Mouse (Mus musculus) heart, embryonic 12.5 days (tissue): ENCODE results near the gene Acvr1. TPM values are rescaled to one million over a fixed set of nuclear protein-coding genes. Genes with fewer than 3 reads are reported as not detected.

Experiments
- ATAC-seq: fragments of 200-750 bp; cut with Nextera tagmentation; 2 replicates; pipeline ENCODE4 v1.8.0; 2017; ENCODE audit warnings: moderate TSS enrichment, moderate library complexity; ENCODE audit not compliant: insufficient number of reproducible peaks, low FRiP score
- H3K27ac ChIP-seq: fragments of 300-500 bp; sonication (generic); 2 replicates; pipeline ENCODE4 v1.5.1; 2016; ENCODE audit warnings: mild to moderate bottlenecking, moderate library complexity; ENCODE audit not compliant: poor library complexity, severe bottlenecking
- H3K27me3 ChIP-seq: fragments of 300-500 bp; sonication (generic); replicated peaks from 2 replicates; pipeline ENCODE4 v1.6.1; 2016; ENCODE audit warnings: mild to moderate bottlenecking, moderate library complexity
- H3K36me3 ChIP-seq: fragments of 300-500 bp; sonication (generic); 2 replicates; pipeline ENCODE4 v1.6.1; 2016; ENCODE audit warnings: mild to moderate bottlenecking, moderate library complexity
- H3K4me1 ChIP-seq: fragments of 300-500 bp; sonication (generic); replicated peaks from 2 replicates; pipeline ENCODE4 v1.6.1; 2016; ENCODE audit warnings: mild to moderate bottlenecking
- H3K4me2 ChIP-seq: fragments of 300-500 bp; sonication (generic); 2 replicates; pipeline ENCODE4 v1.6.1; 2016; ENCODE audit warnings: mild to moderate bottlenecking, moderate library complexity
- H3K4me3 ChIP-seq: fragments of 300-500 bp; sonication (generic); 2 replicates; pipeline ENCODE4 v1.5.1; 2016; ENCODE audit warnings: mild to moderate bottlenecking
- H3K9ac ChIP-seq: fragments of 300-500 bp; sonication (generic); 2 replicates; pipeline ENCODE4 v1.6.1; 2016; ENCODE audit warnings: mild to moderate bottlenecking, moderate library complexity
- H3K9me3 ChIP-seq: fragments of 300-500 bp; sonication (generic); replicated peaks from 2 replicates; pipeline ENCODE4 v1.6.1; 2016; ENCODE audit warnings: mild to moderate bottlenecking, moderate library complexity
- WGBS: fragments of 180-500 bp; shearing (Covaris S2); methylation state at CpG from one replicate; pipeline ENCODE4 v1.1.7; 2016; 5-methylcytosine and 5-hydroxymethylcytosine counted together
- polyA plus RNA-seq: library from polyadenylated mRNA; unstranded; fragments of >200 nt; fragmentation: Nextera tagmentation; extraction: Ambion mirVana; gene quantifications from 2 replicates; pipeline ENCODE4 v1.2.1, GENCODE M21; 2016

Acvr1 gene
- polyA plus RNA-seq, 1 experiment from 2014 or later = 11.6 TPM

- H3K27ac ChIP-seq = no peak overlapping the region
Observed at GRCm38 (mm10) chr2:58493685-58494635, 73.0 kb downstream of the Acvr1 start.

GRCm38 (mm10) chr2:58489275-58489674 is 77.7 kb downstream of the Acvr1 start:
- Histone ChIP-seq H3K27me3 (no peaks in the 10 kb centered on the region), H3K4me1 (peaks cover 57% of the 10 kb centered on the region), H3K4me3 (no peak overlapping the region), H3K36me3 (peaks cover 5% of the 10 kb centered on the region; the same call in 1 of the 2 replicates), H3K4me2 (peak overlapping the region; percentile 35), H3K9ac (no peak overlapping the region), H3K27ac (peak overlapping the region; percentile 71), H3K9me3 (no peaks in the 10 kb centered on the region)
- WGBS = 51% methylated on average over 9 of the region's 9 CpGs
- ATAC-seq = no peak

More at GRCm38 (mm10) chr2:58493685-58494635, 73.0 kb downstream of the Acvr1 start:
- Histone ChIP-seq H3K9me3 (no peaks in the 10 kb centered on the region), H3K9ac (no peak overlapping the region), H3K4me1 (peaks cover 34% of the 10 kb centered on the region), H3K36me3 (peaks cover 13% of the 10 kb centered on the region), H3K27me3 (no peaks in the 10 kb centered on the region), H3K4me2 (no peak overlapping the region), H3K4me3 (no peak overlapping the region)
- WGBS = 86% methylated on average over 18 of the region's 18 CpGs
- ATAC-seq = no peak

GRCm38 (mm10) chr2:58488404-58488803 is 78.6 kb downstream of the Acvr1 start:
- H3K9me3 ChIP-seq = no peaks in the 10 kb centered on the region
- no peak overlapping the region for H3K4me3 ChIP-seq
- H3K9ac ChIP-seq = no peak overlapping the region
- H3K27me3 ChIP-seq = no peaks in the 10 kb centered on the region
- peaks cover 64% of the 10 kb centered on the region for H3K4me1 ChIP-seq
- 15% methylated on average over 8 of the region's 8 CpGs for WGBS
- peak; percentile 38; the same call in 1 of the 2 replicates for ATAC-seq
- H3K36me3 ChIP-seq = peaks cover 5% of the 10 kb centered on the region; the same call in 1 of the 2 replicates
- H3K27ac ChIP-seq = peak overlapping the region; percentile 71
- H3K4me2 ChIP-seq = peak overlapping the region; percentile 35

- no peak overlapping the region for H3K4me3 ChIP-seq
- H3K27me3 ChIP-seq = no peaks in the 10 kb centered on the region
- peaks cover 5% of the 10 kb centered on the region; the same call in 1 of the 2 replicates for H3K36me3 ChIP-seq
- no peak overlapping the region for H3K4me2 ChIP-seq
- no peak overlapping the region for H3K9ac ChIP-seq
- WGBS = 74% methylated on average over 3 of the region's 3 CpGs
- H3K9me3 ChIP-seq = no peaks in the 10 kb centered on the region
- no peak for ATAC-seq
- H3K4me1 ChIP-seq = peaks cover 64% of the 10 kb centered on the region
- H3K27ac ChIP-seq = no peak overlapping the region
Observed at GRCm38 (mm10) chr2:58487279-58487560, 79.7 kb downstream of the Acvr1 start.

- ATAC-seq = no peak
- Histone ChIP-seq H3K4me2 (no peak overlapping the region), H3K36me3 (peaks cover 5% of the 10 kb centered on the region; the same call in 1 of the 2 replicates), H3K9me3 (no peaks in the 10 kb centered on the region), H3K9ac (no peak overlapping the region), H3K4me3 (no peak overlapping the region), H3K27ac (peak overlapping the region; percentile 39; the same call in 1 of the 2 replicates), H3K4me1 (peaks cover 66% of the 10 kb centered on the region), H3K27me3 (no peaks in the 10 kb centered on the region)
- WGBS = 64% methylated on average over 14 of the region's 14 CpGs
Observed at GRCm38 (mm10) chr2:58486441-58487278, 80.3 kb downstream of the Acvr1 start.

GRCm38 (mm10) chr2:58485683-58486082 is 81.3 kb downstream of the Acvr1 start:
- H3K4me1 ChIP-seq = peaks cover 74% of the 10 kb centered on the region
- peak overlapping the region; percentile 39 for H3K27ac ChIP-seq
- no peaks in the 10 kb centered on the region for H3K9me3 ChIP-seq
- H3K27me3 ChIP-seq = no peaks in the 10 kb centered on the region
- peaks cover 5% of the 10 kb centered on the region; the same call in 1 of the 2 replicates for H3K36me3 ChIP-seq
- no peak overlapping the region for H3K4me2 ChIP-seq
- H3K4me3 ChIP-seq = no peak overlapping the region
- 67% methylated on average over 3 of the region's 3 CpGs for WGBS
- ATAC-seq = no peak
- no peak overlapping the region for H3K9ac ChIP-seq

- Histone ChIP-seq H3K4me3 (no peak overlapping the region), H3K27me3 (no peaks in the 10 kb centered on the region), H3K9me3 (no peaks in the 10 kb centered on the region), H3K27ac (peak overlapping the region; percentile 36), H3K9ac (no peak overlapping the region), H3K4me1 (peaks cover 75% of the 10 kb centered on the region), H3K4me2 (no peak overlapping the region), H3K36me3 (peaks cover 5% of the 10 kb centered on the region; the same call in 1 of the 2 replicates)
- ATAC-seq = no peak
- 23% methylated on average over 4 of the region's 4 CpGs for WGBS
Observed at GRCm38 (mm10) chr2:58485152-58485551, 81.8 kb downstream of the Acvr1 start.

- no peak overlapping the region for H3K4me3 ChIP-seq
- no peak overlapping the region for H3K9ac ChIP-seq
- peaks cover 67% of the 10 kb centered on the region for H3K4me1 ChIP-seq
- H3K9me3 ChIP-seq = no peaks in the 10 kb centered on the region
- H3K36me3 ChIP-seq = peaks cover 7% of the 10 kb centered on the region
- peak overlapping the region; percentile 36 for H3K27ac ChIP-seq
- H3K4me2 ChIP-seq = 0 out of 2 replicates have a peak overlapping the region, but pooled peaks have one; percentile 2
- H3K27me3 ChIP-seq = no peaks in the 10 kb centered on the region
- 29% methylated on average over 7 of the region's 7 CpGs for WGBS
- ATAC-seq = no peak
Observed at GRCm38 (mm10) chr2:58484284-58484965, 82.5 kb downstream of the Acvr1 start.

GRCm38 (mm10) chr2:58481450-58482100 is 85.4 kb downstream of the Acvr1 start:
- Histone ChIP-seq H3K27ac (0 out of 2 replicates have a peak overlapping the region, but pooled peaks have one; percentile 21), H3K4me2 (no peak overlapping the region), H3K4me1 (peaks cover 39% of the 10 kb centered on the region), H3K4me3 (no peak overlapping the region), H3K36me3 (peaks cover 20% of the 10 kb centered on the region), H3K27me3 (no peaks in the 10 kb centered on the region), H3K9ac (no peak overlapping the region), H3K9me3 (no peaks in the 10 kb centered on the region)
- no peak for ATAC-seq
- WGBS = 63% methylated on average over 9 of the region's 9 CpGs

- WGBS = 62% methylated on average over 6 of the region's 6 CpGs
Observed at GRCm38 (mm10) chr2:58480764-58481163, 86.2 kb downstream of the Acvr1 start.

More at GRCm38 (mm10) chr2:58480764-58481163, 86.2 kb downstream of the Acvr1 start:
- H3K27me3 ChIP-seq = no peaks in the 10 kb centered on the region
- no peaks in the 10 kb centered on the region for H3K9me3 ChIP-seq
- H3K4me2 ChIP-seq = no peak overlapping the region
- H3K36me3 ChIP-seq = peaks cover 28% of the 10 kb centered on the region
- ATAC-seq = no peak
- no peak overlapping the region for H3K9ac ChIP-seq
- peaks cover 31% of the 10 kb centered on the region for H3K4me1 ChIP-seq
- no peak overlapping the region for H3K4me3 ChIP-seq
- no peak overlapping the region for H3K27ac ChIP-seq
